Mouse (Mus musculus) hindbrain, embryonic 12.5 days (tissue): ENCODE measurements around the gene Dnah9. TPM values are rescaled to one million over a fixed set of nuclear protein-coding genes. Genes with fewer than 3 reads are reported as not detected.

Source experiments
- ATAC-seq: fragments of 200-750 bp; cut with Nextera tagmentation; 2 replicates; pipeline ENCODE4 v1.8.0; 2017; ENCODE audit warnings: moderate TSS enrichment; ENCODE audit not compliant: low FRiP score
- H3K27ac ChIP-seq: fragments of 300-500 bp; sonication (generic); 2 replicates; pipeline ENCODE4 v1.5.1; 2016; ENCODE audit warnings: mild to moderate bottlenecking
- H3K27me3 ChIP-seq: fragments of 300-500 bp; sonication (generic); 2 replicates; pipeline ENCODE4 v1.6.1; 2016; ENCODE audit warnings: mild to moderate bottlenecking
- H3K36me3 ChIP-seq: fragments of 300-500 bp; sonication (generic); 2 replicates; pipeline ENCODE4 v1.6.1; 2016; ENCODE audit warnings: mild to moderate bottlenecking
- H3K4me1 ChIP-seq: fragments of 300-500 bp; sonication (generic); 2 replicates; pipeline ENCODE4 v1.6.1; 2016
- H3K4me2 ChIP-seq: fragments of 300-500 bp; sonication (generic); replicated peaks from 2 replicates; pipeline ENCODE4 v1.6.1; 2016; ENCODE audit warnings: mild to moderate bottlenecking
- H3K4me3 ChIP-seq: fragments of 300-500 bp; sonication (generic); 2 replicates; pipeline ENCODE4 v1.5.1; 2016; ENCODE audit warnings: mild to moderate bottlenecking
- H3K9ac ChIP-seq: fragments of 300-500 bp; sonication (generic); 2 replicates; pipeline ENCODE4 v1.6.1; 2016; ENCODE audit warnings: mild to moderate bottlenecking, moderate library complexity
- H3K9me3 ChIP-seq: fragments of 300-500 bp; sonication (generic); replicated peaks from 2 replicates; pipeline ENCODE4 v1.6.1; 2016; ENCODE audit warnings: mild to moderate bottlenecking
- WGBS: fragments of 180-500 bp; shearing (Covaris S2); methylation state at CpG from one replicate; pipeline ENCODE4 v1.1.7; 2016; 5-methylcytosine and 5-hydroxymethylcytosine counted together
- polyA plus RNA-seq: library from polyadenylated mRNA; unstranded; fragments of >200 nt; fragmentation: Nextera tagmentation; extraction: Ambion mirVana; gene quantifications from 2 replicates; pipeline ENCODE4 v1.2.1, GENCODE M21; 2016

Gene Dnah9
- polyA plus RNA-seq: 2.7 and 3.0 TPM in 2 replicates

- WGBS: 1% methylated on average over 47 of the region's 53 CpGs
- peak within 1 kb of the TSS; percentile 95 for H3K4me2 ChIP-seq
These were observed at the start of gene Dnah9 for GRCm38 (mm10) chr11:66167801-66168651. TSS of gene Dnah9 (minus strand) at chr11:66168551.

GRCm38 (mm10) chr11:66188627-66189287 is 20.4 kb upstream of the Dnah9 start:
- no peaks in the 10 kb centered on the region for H3K36me3 ChIP-seq
- no peak overlapping the region for H3K27ac ChIP-seq
- WGBS: 84% methylated on average over 3 of the region's 3 CpGs
- ATAC-seq: no peak
- H3K4me3 ChIP-seq: no peak overlapping the region
- H3K4me2 ChIP-seq: no peak overlapping the region
- no peak overlapping the region for H3K9ac ChIP-seq
- H3K4me1 ChIP-seq: no peaks in the 10 kb centered on the region
- H3K9me3 ChIP-seq: no peaks in the 10 kb centered on the region
- H3K27me3 ChIP-seq: no peaks in the 10 kb centered on the region

More at GRCm38 (mm10) chr11:66167801-66168651, at the start of gene Dnah9:
- H3K9ac ChIP-seq: peak within 1 kb of the TSS; percentile 69
- peaks cover 6% of the 10 kb centered on the region; the same call in 1 of the 2 replicates for H3K4me1 ChIP-seq
- H3K36me3 ChIP-seq: no peaks in the 10 kb centered on the region
- ATAC-seq: peak; percentile 95
- H3K27me3 ChIP-seq: peaks cover 2% of the 10 kb centered on the region; the same call in 1 of the 2 replicates
- H3K4me3 ChIP-seq: peak within 1 kb of the TSS; percentile 58
- peak within 1 kb of the TSS; percentile 83 for H3K27ac ChIP-seq
- no peaks in the 10 kb centered on the region for H3K9me3 ChIP-seq

GRCm38 (mm10) chr11:66188146-66188545 is 19.8 kb upstream of the Dnah9 start:
- Histone ChIP-seq H3K4me2 (no peak overlapping the region), H3K9ac (no peak overlapping the region), H3K4me1 (no peaks in the 10 kb centered on the region), H3K4me3 (no peak overlapping the region), H3K36me3 (no peaks in the 10 kb centered on the region), H3K9me3 (no peaks in the 10 kb centered on the region), H3K27ac (no peak overlapping the region), H3K27me3 (no peaks in the 10 kb centered on the region)
- 76% methylated on average over 2 of the region's 2 CpGs for WGBS
- no peak for ATAC-seq

- 0 out of 2 replicates have a peak, but pooled peaks cover 8% of the 10 kb centered on the region for H3K9me3 ChIP-seq
- ATAC-seq: no peak
- no peaks in the 10 kb centered on the region for H3K4me1 ChIP-seq
These were observed 9.4 kb upstream of the Dnah9 start for GRCm38 (mm10) chr11:66177781-66178180.

GRCm38 (mm10) chr11:66164022-66164421 is 4.3 kb downstream of the Dnah9 start:
- WGBS: 79% methylated on average over 2 of the region's 2 CpGs
- Histone ChIP-seq H3K27me3 (no peaks in the 10 kb centered on the region; the same call in 1 of the 2 replicates), H3K9ac (no peak overlapping the region), H3K36me3 (no peaks in the 10 kb centered on the region), H3K27ac (no peak overlapping the region), H3K4me3 (no peak overlapping the region), H3K4me1 (peaks cover 4% of the 10 kb centered on the region; the same call in 1 of the 2 replicates), H3K4me2 (no peak overlapping the region), H3K9me3 (no peaks in the 10 kb centered on the region)
- ATAC-seq: no peak

More at GRCm38 (mm10) chr11:66177781-66178180, 9.4 kb upstream of the Dnah9 start:
- Histone ChIP-seq H3K36me3 (no peaks in the 10 kb centered on the region), H3K27me3 (no peaks in the 10 kb centered on the region), H3K4me3 (no peak overlapping the region), H3K27ac (no peak overlapping the region), H3K4me2 (no peak overlapping the region), H3K9ac (no peak overlapping the region)
- 82% methylated on average over 2 of the region's 2 CpGs for WGBS

- Histone ChIP-seq H3K36me3 (no peaks in the 10 kb centered on the region), H3K4me1 (no peaks in the 10 kb centered on the region; the same call in 1 of the 2 replicates), H3K9ac (no peak overlapping the region), H3K4me2 (no peak overlapping the region), H3K27me3 (no peaks in the 10 kb centered on the region), H3K27ac (peak overlapping the region; percentile 60), H3K4me3 (no peak overlapping the region), H3K9me3 (no peaks in the 10 kb centered on the region)
- 64% methylated on average over 11 of the region's 11 CpGs for WGBS
- ATAC-seq: no peak
These were observed 27.6 kb downstream of the Dnah9 start for GRCm38 (mm10) chr11:66140631-66141252.

- H3K4me2 ChIP-seq: no peak overlapping the region
- H3K27ac ChIP-seq: no peak overlapping the region
- no peaks in the 10 kb centered on the region for H3K4me1 ChIP-seq
- H3K9ac ChIP-seq: no peak overlapping the region
- no peaks in the 10 kb centered on the region for H3K36me3 ChIP-seq
- no peaks in the 10 kb centered on the region for H3K9me3 ChIP-seq
- no peaks in the 10 kb centered on the region for H3K27me3 ChIP-seq
- ATAC-seq: no peak
- WGBS: 87% methylated on average over 6 of the region's 6 CpGs
- H3K4me3 ChIP-seq: no peak overlapping the region
These were observed 33.5 kb downstream of the Dnah9 start for GRCm38 (mm10) chr11:66134826-66135225.

- Histone ChIP-seq H3K9ac (no peak overlapping the region), H3K4me3 (no peak overlapping the region), H3K27ac (no peak overlapping the region), H3K9me3 (no peaks in the 10 kb centered on the region), H3K4me2 (no peak overlapping the region), H3K36me3 (no peaks in the 10 kb centered on the region), H3K4me1 (no peaks in the 10 kb centered on the region), H3K27me3 (no peaks in the 10 kb centered on the region)
- no peak for ATAC-seq
These were observed 42.2 kb downstream of the Dnah9 start for GRCm38 (mm10) chr11:66126150-66126549.

GRCm38 (mm10) chr11:66124496-66124895 is 43.9 kb downstream of the Dnah9 start:
- ATAC-seq: no peak
- H3K27me3 ChIP-seq: no peaks in the 10 kb centered on the region
- H3K36me3 ChIP-seq: no peaks in the 10 kb centered on the region
- WGBS: 71% methylated on average over 6 of the region's 6 CpGs
- H3K9ac ChIP-seq: no peak overlapping the region
- H3K4me1 ChIP-seq: no peaks in the 10 kb centered on the region
- no peak overlapping the region for H3K4me2 ChIP-seq
- H3K4me3 ChIP-seq: no peak overlapping the region
- no peak overlapping the region for H3K27ac ChIP-seq
- no peaks in the 10 kb centered on the region for H3K9me3 ChIP-seq

- Histone ChIP-seq H3K4me2 (no peak overlapping the region), H3K9me3 (no peaks in the 10 kb centered on the region), H3K4me3 (no peak overlapping the region), H3K4me1 (no peaks in the 10 kb centered on the region), H3K27me3 (no peaks in the 10 kb centered on the region), H3K36me3 (no peaks in the 10 kb centered on the region), H3K27ac (no peak overlapping the region), H3K9ac (no peak overlapping the region)
- ATAC-seq: no peak
- WGBS: 27% methylated on average over 3 of the region's 3 CpGs
These were observed 46.3 kb downstream of the Dnah9 start for GRCm38 (mm10) chr11:66122017-66122416.

GRCm38 (mm10) chr11:66083663-66084254 is 84.6 kb downstream of the Dnah9 start:
- WGBS: 85% methylated on average over 7 of the region's 7 CpGs
- no peaks in the 10 kb centered on the region for H3K4me1 ChIP-seq
- H3K27ac ChIP-seq: no peak overlapping the region
- no peak overlapping the region for H3K4me2 ChIP-seq
- no peaks in the 10 kb centered on the region for H3K27me3 ChIP-seq
- H3K9ac ChIP-seq: no peak overlapping the region
- no peaks in the 10 kb centered on the region for H3K36me3 ChIP-seq
- ATAC-seq: no peak
- H3K9me3 ChIP-seq: no peaks in the 10 kb centered on the region
- no peak overlapping the region for H3K4me3 ChIP-seq

- 78% methylated on average over 5 of the region's 5 CpGs for WGBS
- Histone ChIP-seq H3K36me3 (no peaks in the 10 kb centered on the region), H3K4me2 (no peak overlapping the region), H3K27ac (no peak overlapping the region), H3K9ac (no peak overlapping the region), H3K9me3 (no peaks in the 10 kb centered on the region), H3K27me3 (no peaks in the 10 kb centered on the region), H3K4me3 (no peak overlapping the region), H3K4me1 (no peaks in the 10 kb centered on the region)
- no peak for ATAC-seq
These were observed 95.4 kb downstream of the Dnah9 start for GRCm38 (mm10) chr11:66072921-66073320.
